Mouse (Mus musculus): ENCODE measurements at regions not wholly inside any gene's neighbourhood (a gene's known extent, or its start where the extent isn't known, plus 50 kb on each side); places are given as distances from the start of the nearest gene placed in this dataset.
A peak's percentile ranks its signal among the peaks of the same experiment; 100 is the strongest.
"Not testable (repeated sequence)": the region's sequence is repeated elsewhere in the genome, so short reads cannot be mapped to it uniquely, and the experiment has no call there.

GRCm38 (mm10) chr2:15273446-15273845 lies 218.6 kb upstream of the Nsun6 start:
- Histone ChIP-seq H3K27me3 (ENCODE audit: control insufficient read depth, insufficient read depth, low read length) (no peaks in the 10 kb centered on the region), H3K4me1 (ENCODE audit: control insufficient read depth, insufficient read depth, low read length) (no peaks in the 10 kb centered on the region), H3K36me3 (ENCODE audit: control insufficient read depth, insufficient read depth, low read length) (no peaks in the 10 kb centered on the region), H3K27ac (replicated peaks; ENCODE audit: insufficient read depth, low read depth, low read length) (no peak overlapping the region), H3K9ac (ENCODE audit: low read depth, low read length) (no peak overlapping the region), H3K79me2 (ENCODE audit: control insufficient read depth, insufficient read depth, low read length) (no peaks in the 10 kb centered on the region), H3K4me3 (ENCODE audit: insufficient read depth, low read depth, low read length) (no peak overlapping the region)
- DNase-seq (ENCODE audit: extremely low read depth, low read depth, low spot score): no peak
- WGBS: 83% methylated on average over 3 of the region's 3 CpGs
- no peak for TF ChIP-seq CTCF (IDR thresholded peaks at IDR 0.05; ENCODE audit: low read depth, low read length)
- no peak for TF ChIP-seq POLR2A (IDR thresholded peaks at IDR 0.05; ENCODE audit: extremely low read depth, insufficient read depth, low read length)

- no peak overlapping the region for H3K27ac ChIP-seq (replicated peaks; ENCODE audit: insufficient read depth, low read depth, low read length)
- 53% methylated on average over 4 of the region's 4 CpGs for WGBS
- peak; percentile 42 for DNase-seq (ENCODE audit: extremely low read depth, low read depth, low spot score)
Measured at GRCm38 (mm10) chr2:15260486-15261165, 205.8 kb upstream of the Nsun6 start.

GRCm38 (mm10) chr2:15242276-15242675 lies 187.4 kb upstream of the Nsun6 start:
- H3K4me3 ChIP-seq (ENCODE audit: insufficient read depth, low read depth, low read length); H3K9ac ChIP-seq (ENCODE audit: low read depth, low read length); H3K79me2 ChIP-seq (ENCODE audit: control insufficient read depth, insufficient read depth, low read length); H3K27ac ChIP-seq (replicated peaks; ENCODE audit: insufficient read depth, low read depth, low read length); H3K27me3 ChIP-seq (ENCODE audit: control insufficient read depth, insufficient read depth, low read length); H3K36me3 ChIP-seq (ENCODE audit: control insufficient read depth, insufficient read depth, low read length); H3K4me1 ChIP-seq (ENCODE audit: control insufficient read depth, insufficient read depth, low read length); DNase-seq (ENCODE audit: extremely low read depth, low read depth, low spot score): not testable (repeated sequence)
- WGBS: 94% methylated on average over 1 of the region's 1 CpGs

More at GRCm38 (mm10) chr2:15260486-15261165, 205.8 kb upstream of the Nsun6 start:
- Histone ChIP-seq H3K79me2 (ENCODE audit: control insufficient read depth, insufficient read depth, low read length) (no peaks in the 10 kb centered on the region), H3K27me3 (ENCODE audit: control insufficient read depth, insufficient read depth, low read length) (no peaks in the 10 kb centered on the region), H3K36me3 (ENCODE audit: control insufficient read depth, insufficient read depth, low read length) (no peaks in the 10 kb centered on the region), H3K9ac (ENCODE audit: low read depth, low read length) (no peak overlapping the region), H3K4me3 (ENCODE audit: insufficient read depth, low read depth, low read length) (no peak overlapping the region), H3K4me1 (ENCODE audit: control insufficient read depth, insufficient read depth, low read length) (no peaks in the 10 kb centered on the region)
- no peak; the same call in 1 of the 2 replicates for TF ChIP-seq CTCF (IDR thresholded peaks at IDR 0.05; ENCODE audit: low read depth, low read length)
- TF ChIP-seq POLR2A (IDR thresholded peaks at IDR 0.05; ENCODE audit: extremely low read depth, insufficient read depth, low read length): no peak

- Histone ChIP-seq H3K4me3 (ENCODE audit: insufficient read depth, low read depth, low read length) (no peak overlapping the region), H3K27me3 (ENCODE audit: control insufficient read depth, insufficient read depth, low read length) (no peaks in the 10 kb centered on the region), H3K27ac (replicated peaks; ENCODE audit: insufficient read depth, low read depth, low read length) (no peak overlapping the region), H3K79me2 (ENCODE audit: control insufficient read depth, insufficient read depth, low read length) (no peaks in the 10 kb centered on the region), H3K9ac (ENCODE audit: low read depth, low read length) (no peak overlapping the region), H3K36me3 (ENCODE audit: control insufficient read depth, insufficient read depth, low read length) (no peaks in the 10 kb centered on the region), H3K4me1 (ENCODE audit: control insufficient read depth, insufficient read depth, low read length) (no peaks in the 10 kb centered on the region)
- TF ChIP-seq POLR2A (IDR thresholded peaks at IDR 0.05; ENCODE audit: extremely low read depth, insufficient read depth, low read length) (no peak), CTCF (IDR thresholded peaks at IDR 0.05; ENCODE audit: low read depth, low read length) (no peak)
- 65% methylated on average over 4 of the region's 4 CpGs for WGBS
- DNase-seq (ENCODE audit: extremely low read depth, low read depth, low spot score): no peak
Measured at GRCm38 (mm10) chr2:15221910-15222309, 167.0 kb upstream of the Nsun6 start.

GRCm38 (mm10) chr2:15188091-15188490 lies 133.2 kb upstream of the Nsun6 start:
- no peak for TF ChIP-seq CTCF (IDR thresholded peaks at IDR 0.05; ENCODE audit: low read depth, low read length)
- TF ChIP-seq POLR2A (IDR thresholded peaks at IDR 0.05; ENCODE audit: extremely low read depth, insufficient read depth, low read length): no peak

GRCm38 (mm10) chr2:15181000-15181399 lies 126.1 kb upstream of the Nsun6 start:
- H3K27ac ChIP-seq (replicated peaks; ENCODE audit: insufficient read depth, low read depth, low read length): no peak overlapping the region
- WGBS: 80% methylated on average over 3 of the region's 3 CpGs
- H3K4me3 ChIP-seq (ENCODE audit: insufficient read depth, low read depth, low read length): no peak overlapping the region
- H3K4me1 ChIP-seq (ENCODE audit: control insufficient read depth, insufficient read depth, low read length): no peaks in the 10 kb centered on the region
- H3K36me3 ChIP-seq (ENCODE audit: control insufficient read depth, insufficient read depth, low read length): no peaks in the 10 kb centered on the region
- no peak for DNase-seq (ENCODE audit: extremely low read depth, low read depth, low spot score)
- no peak overlapping the region for H3K9ac ChIP-seq (ENCODE audit: low read depth, low read length)
- no peaks in the 10 kb centered on the region for H3K27me3 ChIP-seq (ENCODE audit: control insufficient read depth, insufficient read depth, low read length)
- TF ChIP-seq CTCF (IDR thresholded peaks at IDR 0.05; ENCODE audit: low read depth, low read length) (no peak), POLR2A (IDR thresholded peaks at IDR 0.05; ENCODE audit: extremely low read depth, insufficient read depth, low read length) (no peak)
- H3K79me2 ChIP-seq (ENCODE audit: control insufficient read depth, insufficient read depth, low read length): no peaks in the 10 kb centered on the region

More at GRCm38 (mm10) chr2:15188091-15188490, 133.2 kb upstream of the Nsun6 start:
- Histone ChIP-seq H3K9ac (ENCODE audit: low read depth, low read length) (no peak overlapping the region), H3K4me1 (ENCODE audit: control insufficient read depth, insufficient read depth, low read length) (no peaks in the 10 kb centered on the region), H3K79me2 (ENCODE audit: control insufficient read depth, insufficient read depth, low read length) (no peaks in the 10 kb centered on the region), H3K27ac (replicated peaks; ENCODE audit: insufficient read depth, low read depth, low read length) (no peak overlapping the region), H3K36me3 (ENCODE audit: control insufficient read depth, insufficient read depth, low read length) (no peaks in the 10 kb centered on the region), H3K27me3 (ENCODE audit: control insufficient read depth, insufficient read depth, low read length) (no peaks in the 10 kb centered on the region), H3K4me3 (ENCODE audit: insufficient read depth, low read depth, low read length) (no peak overlapping the region)
- 89% methylated on average over 1 of the region's 1 CpGs for WGBS
- DNase-seq (ENCODE audit: extremely low read depth, low read depth, low spot score): no peak

Data from liver, adult 2 months (tissue).